ENCODE assay signal across 11 mouse cellular contexts in the genomic region with DNA sequence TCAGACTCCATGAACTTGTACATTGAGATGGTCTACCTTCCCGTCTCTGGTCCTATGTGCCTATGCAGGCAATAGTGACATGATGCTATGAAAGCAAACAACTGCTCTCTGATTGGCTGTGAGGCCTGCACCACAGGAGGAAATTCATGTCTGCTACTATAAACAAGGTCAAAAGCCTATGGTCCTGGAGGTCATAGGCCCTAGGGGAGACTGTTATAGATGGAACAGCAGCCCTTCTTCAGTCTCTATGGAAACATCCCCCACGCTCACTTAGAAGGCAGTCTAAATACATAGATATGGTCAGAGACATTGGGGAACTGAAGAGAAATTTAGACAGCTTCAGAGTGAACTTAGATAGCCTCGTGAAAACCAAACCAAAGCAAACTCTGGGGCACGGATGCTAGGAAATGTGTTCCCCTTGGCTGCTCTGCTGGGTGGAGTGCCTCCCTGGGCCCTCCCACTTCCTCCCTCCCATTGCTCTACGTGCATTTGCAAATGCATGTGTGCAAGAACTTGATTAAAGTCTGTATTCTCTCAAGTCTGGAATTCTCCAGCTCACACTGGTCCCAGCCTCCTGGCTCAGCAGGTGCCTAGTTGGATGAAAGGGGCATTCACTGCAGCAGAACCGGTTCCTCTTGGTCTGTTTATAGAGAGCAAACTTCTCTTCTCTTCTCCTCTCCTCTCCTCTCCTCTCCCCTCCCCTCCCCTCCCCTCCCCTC. TPM values are rescaled to one million over a fixed set of nuclear protein-coding genes. Genes with fewer than 3 reads are reported as not detected.
DNase-seq lines count a peak whose midpoint lies in the region; ATAC-seq and TF ChIP-seq lines count a peak whose summit lies in the region.
"Had no signal": no experiment of that assay in that cellular context is flagged by ENCODE, and none has a peak within 500 bp of the region (broad histone marks: within the 10 kb centered on the region; RNA-seq: fewer than 3 reads in every experiment).

No protein-coding gene starts in this region.

- H3K27me3 ChIP-seq in liver, adult 2 months (ENCODE audit: control insufficient read depth, insufficient read depth, low read length) = no peaks in the 10 kb centered on the region
- no peaks in the 10 kb centered on the region for H3K27me3 ChIP-seq in hindbrain, embryonic 16.5 days (replicated peaks; ENCODE audit: control insufficient read depth, insufficient read depth, low read length)
- H3K27me3 ChIP-seq: forebrain, embryonic 12.5 days; limb, embryonic 12.5 days had no signal

- no peaks in the 10 kb centered on the region for H3K4me1 ChIP-seq in liver, adult 2 months (ENCODE audit: control insufficient read depth, insufficient read depth, low read length)
- H3K4me1 ChIP-seq in hindbrain, embryonic 16.5 days (ENCODE audit: control insufficient read depth, insufficient read depth, low read depth, low read length) = no peaks in the 10 kb centered on the region
- H3K4me1 ChIP-seq: forebrain, embryonic 12.5 days; limb, embryonic 12.5 days had no signal

- no peaks in the 10 kb centered on the region for H3K36me3 ChIP-seq in liver, adult 2 months (ENCODE audit: control insufficient read depth, insufficient read depth, low read length)
- no peaks in the 10 kb centered on the region for H3K36me3 ChIP-seq in hindbrain, embryonic 16.5 days (ENCODE audit: control insufficient read depth, insufficient read depth, low read length)
- H3K36me3 ChIP-seq: forebrain, embryonic 12.5 days; limb, embryonic 12.5 days had no signal

- H3K4me2 ChIP-seq in hindbrain, embryonic 16.5 days (ENCODE audit: low read length) = no peak overlapping the region
- H3K4me2 ChIP-seq: forebrain, embryonic 12.5 days; limb, embryonic 12.5 days had no signal

- WGBS in liver, adult 2 months = 49% methylated on average over 6 of the region's 6 CpGs
- 35% methylated on average over 6 of the region's 6 CpGs for WGBS in hindbrain, embryonic 16.5 days

- TF ChIP-seq POLR2A in liver, adult 2 months (IDR thresholded peaks at IDR 0.05; ENCODE audit: extremely low read depth, insufficient read depth, low read length) = no peak

- no peak for TF ChIP-seq CTCF in liver, adult 2 months (IDR thresholded peaks at IDR 0.05; ENCODE audit: low read depth, low read length)

- no peaks in the 10 kb centered on the region; the same call in none of the 2 replicates for H3K9me3 ChIP-seq in hindbrain, embryonic 16.5 days (ENCODE audit: control insufficient read depth, low read length)

- DNase-seq in thymus, postnatal 14 days = peak; percentile 18
- no peak for DNase-seq in thymus, postnatal 0 days (ENCODE audit: low spot score)
- peak; percentile 72 for DNase-seq in kidney, adult 11 months
- DNase-seq in liver, adult 2 months (ENCODE audit: extremely low read depth, low read depth, low spot score) = peak; percentile 12
- DNase-seq in frontal cortex, adult 2 months (ENCODE audit: extremely low spot score in 1 of 2, low spot score in 1 of 2) = no peak
- DNase-seq in layer of hippocampus, postnatal 36 days = no peak
- DNase-seq: heart, postnatal 10 days had no signal

- H3K9ac ChIP-seq in liver, adult 2 months (ENCODE audit: low read depth, low read length) = no peak overlapping the region
- no peak overlapping the region for H3K9ac ChIP-seq in hindbrain, embryonic 16.5 days (ENCODE audit: low read depth, low read length)
- H3K9ac ChIP-seq: forebrain, embryonic 12.5 days; limb, embryonic 12.5 days had no signal

- H3K4me3 ChIP-seq in liver, adult 2 months (ENCODE audit: insufficient read depth, low read depth, low read length) = no peak overlapping the region
- no peak overlapping the region for H3K4me3 ChIP-seq in hindbrain, embryonic 16.5 days (ENCODE audit: low read length)
- H3K4me3 ChIP-seq: forebrain, embryonic 12.5 days; limb, embryonic 12.5 days had no signal

- no peaks in the 10 kb centered on the region for H3K79me2 ChIP-seq in liver, adult 2 months (ENCODE audit: control insufficient read depth, insufficient read depth, low read length)

- no peak for ATAC-seq in hindbrain, embryonic 16.5 days
- ATAC-seq: midbrain, embryonic 16.5 days had no signal

- H3K27ac ChIP-seq in liver, adult 2 months (replicated peaks; ENCODE audit: insufficient read depth, low read depth, low read length) = no peak overlapping the region
- H3K27ac ChIP-seq in hindbrain, embryonic 16.5 days (ENCODE audit: low read depth, low read length) = no peak overlapping the region
- H3K27ac ChIP-seq: forebrain, embryonic 12.5 days; limb, embryonic 12.5 days had no signal

RNA-seq across cellular contexts. Expression of a gene that starts 20.6 kb away (rescaled TPM):
- polyA plus RNA-seq in thymus, postnatal 0 days (2015; fragmentation: Nextera tagmentation; extraction: Ambion mirVana) = 11.4 and 12.7 TPM in 2 replicates
- total RNA-seq in liver, adult 2 months (2014; rRNA removed) = 0.83 and 1.5 TPM in 2 replicates
- 1.5 TPM in 2 replicates for polyA plus RNA-seq in liver, adult 2 months (2012; rRNA removed)
- polyA plus RNA-seq in hindbrain, embryonic 16.5 days (2015; fragmentation: Nextera tagmentation; extraction: Ambion mirVana) = 24.2 and 51.3 TPM in 2 replicates
- polyA plus RNA-seq in frontal cortex, adult 2 months (2012; rRNA removed) = 14.2 and 15.8 TPM in 2 replicates
- 10 to 100 TPM; 21.6 to 22.5 TPM for total RNA-seq in layer of hippocampus, postnatal 36 days (2021)

RNA-seq across cellular contexts. Expression of a gene that starts 22.0 kb away (rescaled TPM):
- polyA plus RNA-seq in thymus, postnatal 0 days (2015; fragmentation: Nextera tagmentation; extraction: Ambion mirVana) = 41.8 TPM in 2 replicates
- 30.8 and 36.5 TPM in 2 replicates for total RNA-seq in liver, adult 2 months (2014; rRNA removed)
- 20.6 and 21.6 TPM in 2 replicates for polyA plus RNA-seq in liver, adult 2 months (2012; rRNA removed)
- 21.8 and 24.6 TPM in 2 replicates for polyA plus RNA-seq in hindbrain, embryonic 16.5 days (2015; fragmentation: Nextera tagmentation; extraction: Ambion mirVana)
- 39.3 and 40.2 TPM in 2 replicates for polyA plus RNA-seq in frontal cortex, adult 2 months (2012; rRNA removed)
- total RNA-seq in layer of hippocampus, postnatal 36 days (2021) = 10 to 100 TPM; 28.4 to 31.1 TPM

Comparison
In these comparisons a context has a peak if more than half of its experiments do, and no peak if none do; other contexts are left out.
1. DNase-seq: peak in thymus, postnatal 14 days (single experiment), kidney, adult 11 months (single experiment) and liver, adult 2 months (single experiment); none in thymus, postnatal 0 days (single experiment), frontal cortex, adult 2 months (0 of 2) and layer of hippocampus, postnatal 36 days (0 of 2).